Mouse (Mus musculus) thymus, postnatal 0 days (tissue): ENCODE measurements around the gene Atp8b4. TPM values are rescaled to one million over a fixed set of nuclear protein-coding genes. Genes with fewer than 3 reads are reported as not detected.

Source experiments
- DNase-seq: peaks from one replicate; pipeline ENCODE4 v3.0.0-alpha.2; 2015; ENCODE audit warnings: low spot score
- polyA plus RNA-seq: library from polyadenylated mRNA; unstranded; fragments of >200 nt; fragmentation: Nextera tagmentation; extraction: Ambion mirVana; gene quantifications from 2 replicates; pipeline ENCODE4 v1.2.1, GENCODE M21; 2015

Atp8b4 gene
- polyA plus RNA-seq, 1 experiment from 2014 or later, result 9.0 TPM

- DNase-seq, result no peak
These were observed 65.8 kb downstream of the Atp8b4 start for GRCm38 (mm10) chr2:126434712-126435111.

GRCm38 (mm10) chr2:126434305-126434704 lies 66.2 kb downstream of the Atp8b4 start:
- no peak for DNase-seq

- no peak for DNase-seq
These were observed 67.9 kb downstream of the Atp8b4 start for GRCm38 (mm10) chr2:126432481-126433066.

- DNase-seq, result peak; percentile 71
These were observed 71.2 kb downstream of the Atp8b4 start for GRCm38 (mm10) chr2:126429282-126429681.

- DNase-seq, result no peak
These were observed 75.3 kb downstream of the Atp8b4 start for GRCm38 (mm10) chr2:126425223-126425622.

GRCm38 (mm10) chr2:126424714-126425113 lies 75.8 kb downstream of the Atp8b4 start:
- no peak for DNase-seq

GRCm38 (mm10) chr2:126420901-126421300 lies 79.6 kb downstream of the Atp8b4 start:
- no peak for DNase-seq

GRCm38 (mm10) chr2:126418916-126419315 lies 81.6 kb downstream of the Atp8b4 start:
- DNase-seq, result no peak

- no peak for DNase-seq
These were observed 83.7 kb downstream of the Atp8b4 start for GRCm38 (mm10) chr2:126416772-126417171.

- no peak for DNase-seq
These were observed 84.5 kb downstream of the Atp8b4 start for GRCm38 (mm10) chr2:126415981-126416380.

GRCm38 (mm10) chr2:126412759-126413158 lies 87.7 kb downstream of the Atp8b4 start:
- no peak for DNase-seq

GRCm38 (mm10) chr2:126399454-126399853 lies 101.0 kb downstream of the Atp8b4 start:
- no peak for DNase-seq

- no peak for DNase-seq
These were observed 101.5 kb downstream of the Atp8b4 start for GRCm38 (mm10) chr2:126399017-126399416.

GRCm38 (mm10) chr2:126398216-126398615 lies 102.3 kb downstream of the Atp8b4 start:
- DNase-seq, result no peak

GRCm38 (mm10) chr2:126397513-126397912 lies 103.0 kb downstream of the Atp8b4 start:
- DNase-seq, result no peak

- no peak for DNase-seq
These were observed 105.5 kb downstream of the Atp8b4 start for GRCm38 (mm10) chr2:126394924-126395323.

GRCm38 (mm10) chr2:126387458-126388037 lies 112.9 kb downstream of the Atp8b4 start:
- no peak for DNase-seq

GRCm38 (mm10) chr2:126386056-126386455 lies 114.4 kb downstream of the Atp8b4 start:
- no peak for DNase-seq

GRCm38 (mm10) chr2:126380300-126380699 lies 120.2 kb downstream of the Atp8b4 start:
- no peak for DNase-seq

GRCm38 (mm10) chr2:126371634-126372033 lies 128.8 kb downstream of the Atp8b4 start:
- no peak for DNase-seq

- no peak for DNase-seq
These were observed 130.7 kb downstream of the Atp8b4 start for GRCm38 (mm10) chr2:126369815-126370214.

- DNase-seq, result no peak
These were observed 136.4 kb downstream of the Atp8b4 start for GRCm38 (mm10) chr2:126363745-126364725.
